Mouse (Mus musculus) lung, postnatal 25 days (tissue): ENCODE measurements around the gene Clic3.
A peak's percentile ranks its signal among the peaks of the same experiment; 100 is the strongest.
"Not testable (repeated sequence)": the region's sequence is repeated elsewhere in the genome, so short reads cannot be mapped to it uniquely, and the experiment has no call there.

Experiments used
- DNase-seq: peaks from one replicate; pipeline ENCODE4 v3.0.0; 2022; ENCODE audit warnings: low spot score

Clic3 gene

GRCm38 (mm10) chr2:25456205-25456953, at the start of gene Clic3:
Gene Clic3, plus strand, starts transcription at chr2:25456838.
- peak; percentile 85 for DNase-seq

- no peak for DNase-seq
Measured at GRCm38 (mm10) chr2:25408908-25409307, 47.7 kb upstream of the Clic3 start.

- DNase-seq: not testable (repeated sequence)
Measured at GRCm38 (mm10) chr2:25413436-25413835, 43.2 kb upstream of the Clic3 start.

- DNase-seq: no peak
Measured at GRCm38 (mm10) chr2:25417426-25417825, 39.2 kb upstream of the Clic3 start.

GRCm38 (mm10) chr2:25421896-25422295, 34.7 kb upstream of the Clic3 start:
- DNase-seq: peak; percentile 26

- DNase-seq: peak; percentile 36
Measured at GRCm38 (mm10) chr2:25422587-25423410, 33.8 kb upstream of the Clic3 start, which contains the start of gene Fut7. Gene Fut7, plus strand, starts transcription at chr2:25423267.

GRCm38 (mm10) chr2:25423626-25424025, 33.0 kb upstream of the Clic3 start:
- DNase-seq: no peak

- DNase-seq: no peak
Measured at GRCm38 (mm10) chr2:25425481-25425880, 31.2 kb upstream of the Clic3 start.

GRCm38 (mm10) chr2:25426721-25427191, 29.9 kb upstream of the Clic3 start:
- DNase-seq: peak; percentile 67

GRCm38 (mm10) chr2:25427256-25427655, 29.4 kb upstream of the Clic3 start:
- DNase-seq: no peak

GRCm38 (mm10) chr2:25428442-25429236, 28.0 kb upstream of the Clic3 start, which contains the start of gene Abca2:
Gene Abca2, plus strand, starts transcription at chr2:25428703.
- DNase-seq: peak; percentile 94

GRCm38 (mm10) chr2:25429435-25430180, 27.0 kb upstream of the Clic3 start:
- no peak for DNase-seq

GRCm38 (mm10) chr2:25430395-25431233, 26.0 kb upstream of the Clic3 start:
- DNase-seq: no peak

- no peak for DNase-seq
Measured at GRCm38 (mm10) chr2:25431308-25431855, 25.3 kb upstream of the Clic3 start.

- no peak for DNase-seq
Measured at GRCm38 (mm10) chr2:25432326-25433098, 24.1 kb upstream of the Clic3 start.

GRCm38 (mm10) chr2:25433101-25433500, 23.5 kb upstream of the Clic3 start:
- no peak for DNase-seq

- no peak for DNase-seq
Measured at GRCm38 (mm10) chr2:25434292-25434691, 22.3 kb upstream of the Clic3 start.

- no peak for DNase-seq
Measured at GRCm38 (mm10) chr2:25436286-25436820, 20.3 kb upstream of the Clic3 start.

- no peak for DNase-seq
Measured at GRCm38 (mm10) chr2:25441067-25441466, 15.6 kb upstream of the Clic3 start.
